Mouse (Mus musculus) liver, embryonic 12.5 days (tissue): Measurements from ENCODE around the gene Tmem179. TPM values are rescaled to one million over a fixed set of nuclear protein-coding genes. Genes with fewer than 3 reads are reported as not detected.

ENCODE experiments used
- ATAC-seq: fragments of 200-750 bp; cut with Nextera tagmentation; 2 replicates; pipeline ENCODE4 v1.8.0; 2017; ENCODE audit warnings: moderate number of reproducible peaks, mild to moderate bottlenecking, moderate library complexity
- H3K27ac ChIP-seq: fragments of 300-500 bp; sonication (generic); 2 replicates; pipeline ENCODE4 v1.5.1; 2016; ENCODE audit warnings: mild to moderate bottlenecking
- H3K27me3 ChIP-seq: fragments of 300-500 bp; sonication (generic); replicated peaks from 2 replicates; pipeline ENCODE4 v1.6.1; 2016; ENCODE audit warnings: mild to moderate bottlenecking, moderate library complexity
- H3K36me3 ChIP-seq: fragments of 300-500 bp; sonication (generic); 2 replicates; pipeline ENCODE4 v1.6.1; 2016; ENCODE audit warnings: mild to moderate bottlenecking, moderate library complexity
- H3K4me1 ChIP-seq: fragments of 300-500 bp; sonication (generic); 2 replicates; pipeline ENCODE4 v1.6.1; 2016
- H3K4me2 ChIP-seq: fragments of 300-500 bp; sonication (generic); 2 replicates; pipeline ENCODE4 v1.6.1; 2016; ENCODE audit warnings: mild to moderate bottlenecking, moderate library complexity
- H3K4me3 ChIP-seq: fragments of 300-500 bp; sonication (generic); 2 replicates; pipeline ENCODE4 v1.5.1; 2016; ENCODE audit warnings: mild to moderate bottlenecking, moderate library complexity
- H3K9ac ChIP-seq: fragments of 300-500 bp; sonication (generic); 2 replicates; pipeline ENCODE4 v1.6.1; 2016; ENCODE audit warnings: mild to moderate bottlenecking, moderate library complexity
- H3K9me3 ChIP-seq: fragments of 300-500 bp; sonication (generic); replicated peaks from 2 replicates; pipeline ENCODE4 v1.6.1; 2016; ENCODE audit warnings: mild to moderate bottlenecking, moderate library complexity
- WGBS: fragments of 180-500 bp; shearing (Covaris S2); methylation state at CpG from one replicate; pipeline ENCODE4 v1.1.7; 2016; ENCODE audit not compliant: insufficient replicate concordance; 5-methylcytosine and 5-hydroxymethylcytosine counted together
- polyA plus RNA-seq: library from polyadenylated mRNA; unstranded; fragments of >200 nt; fragmentation: Nextera tagmentation; extraction: Ambion mirVana; gene quantifications from 2 replicates; pipeline ENCODE4 v1.2.1, GENCODE M21; 2016

Tmem179 gene
- polyA plus RNA-seq, 1 experiment from 2014 or later, result 0.38 TPM

GRCm38 (mm10) chr12:112490444-112490939 lies 26.1 kb downstream of the Tmem179 start:
- no peak overlapping the region for H3K4me3 ChIP-seq
- H3K36me3 ChIP-seq, result no peaks in the 10 kb centered on the region
- no peak overlapping the region for H3K9ac ChIP-seq
- H3K9me3 ChIP-seq, result no peaks in the 10 kb centered on the region
- WGBS, result 32% methylated on average over 3 of the region's 3 CpGs
- no peak overlapping the region for H3K4me2 ChIP-seq
- ATAC-seq, result no peak
- no peak overlapping the region for H3K27ac ChIP-seq
- peaks cover 6% of the 10 kb centered on the region for H3K27me3 ChIP-seq
- H3K4me1 ChIP-seq, result peaks cover 14% of the 10 kb centered on the region

- no peak overlapping the region for H3K4me2 ChIP-seq
- no peak overlapping the region for H3K9ac ChIP-seq
- no peak for ATAC-seq
- no peaks in the 10 kb centered on the region for H3K9me3 ChIP-seq
- H3K4me3 ChIP-seq, result no peak overlapping the region
- H3K4me1 ChIP-seq, result peaks cover 14% of the 10 kb centered on the region
- WGBS, result 81% methylated on average over 9 of the region's 9 CpGs
- H3K27me3 ChIP-seq, result no peaks in the 10 kb centered on the region
- H3K36me3 ChIP-seq, result no peaks in the 10 kb centered on the region
- no peak overlapping the region for H3K27ac ChIP-seq
Observed at GRCm38 (mm10) chr12:112489535-112489934, 27.0 kb downstream of the Tmem179 start.

- no peaks in the 10 kb centered on the region for H3K36me3 ChIP-seq
- H3K4me3 ChIP-seq, result no peak within 1 kb of the TSS
- WGBS, result 75% methylated on average over 8 of the region's 8 CpGs
- no peak within 1 kb of the TSS for H3K27ac ChIP-seq
- H3K4me2 ChIP-seq, result no peak within 1 kb of the TSS
- H3K9ac ChIP-seq, result no peak within 1 kb of the TSS
- no peaks in the 10 kb centered on the region for H3K27me3 ChIP-seq
- peaks cover 14% of the 10 kb centered on the region for H3K4me1 ChIP-seq
- H3K9me3 ChIP-seq, result no peaks in the 10 kb centered on the region
- no peak for ATAC-seq
Observed at GRCm38 (mm10) chr12:112489134-112489533, 27.4 kb downstream of the Tmem179 start, which contains the start of gene A530016L24Rik. A530016L24Rik (plus strand) TSS chr12:112489448.

DNA sequence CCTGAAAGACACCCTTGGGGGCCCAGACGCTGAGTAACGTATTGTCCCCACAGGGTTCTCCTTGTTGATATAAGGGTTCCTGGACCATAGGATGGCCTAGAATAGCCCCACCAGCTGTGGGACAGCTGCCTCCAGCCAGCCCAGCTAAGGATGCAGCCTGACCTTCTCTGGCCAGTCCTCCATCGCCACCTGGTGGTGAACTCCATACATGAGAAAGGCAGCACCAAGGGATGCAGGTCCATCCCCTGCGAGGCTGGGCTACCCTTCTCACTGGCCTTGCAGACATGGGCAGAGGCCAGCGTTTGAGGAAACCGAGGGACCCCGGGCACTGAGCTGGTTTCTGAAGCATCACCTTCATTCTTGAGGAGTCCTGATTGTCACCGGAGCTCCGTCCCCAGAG lies 42.8 kb downstream of the Tmem179 start:
- Histone ChIP-seq H3K9me3 (no peaks in the 10 kb centered on the region), H3K4me3 (no peak overlapping the region), H3K4me1 (no peaks in the 10 kb centered on the region), H3K27me3 (peaks cover 35% of the 10 kb centered on the region; the same call in 1 of the 2 replicates), H3K4me2 (no peak overlapping the region), H3K9ac (no peak overlapping the region), H3K27ac (no peak overlapping the region), H3K36me3 (no peaks in the 10 kb centered on the region)
- WGBS, result 20% methylated on average over 9 of the region's 9 CpGs
- ATAC-seq, result no peak

- Histone ChIP-seq H3K4me1 (no peaks in the 10 kb centered on the region), H3K4me3 (no peak overlapping the region), H3K9ac (no peak overlapping the region), H3K27me3 (peaks cover 17% of the 10 kb centered on the region; the same call in 1 of the 2 replicates), H3K27ac (no peak overlapping the region), H3K36me3 (no peaks in the 10 kb centered on the region), H3K4me2 (no peak overlapping the region), H3K9me3 (no peaks in the 10 kb centered on the region)
- WGBS, result 65% methylated on average over 5 of the region's 5 CpGs
- no peak for ATAC-seq
Observed at GRCm38 (mm10) chr12:112470216-112470615, 46.3 kb downstream of the Tmem179 start.

- H3K9ac ChIP-seq, result no peak overlapping the region
- no peaks in the 10 kb centered on the region for H3K9me3 ChIP-seq
- H3K4me3 ChIP-seq, result no peak overlapping the region
- H3K27me3 ChIP-seq, result 0 out of 2 replicates have a peak, but pooled peaks cover 9% of the 10 kb centered on the region
- no peak overlapping the region for H3K4me2 ChIP-seq
- 61% methylated on average over 7 of the region's 7 CpGs for WGBS
- no peak overlapping the region for H3K27ac ChIP-seq
- H3K36me3 ChIP-seq, result no peaks in the 10 kb centered on the region
- ATAC-seq, result no peak
- H3K4me1 ChIP-seq, result peaks cover 6% of the 10 kb centered on the region
Observed at GRCm38 (mm10) chr12:112469393-112469792, 47.2 kb downstream of the Tmem179 start.

DNA sequence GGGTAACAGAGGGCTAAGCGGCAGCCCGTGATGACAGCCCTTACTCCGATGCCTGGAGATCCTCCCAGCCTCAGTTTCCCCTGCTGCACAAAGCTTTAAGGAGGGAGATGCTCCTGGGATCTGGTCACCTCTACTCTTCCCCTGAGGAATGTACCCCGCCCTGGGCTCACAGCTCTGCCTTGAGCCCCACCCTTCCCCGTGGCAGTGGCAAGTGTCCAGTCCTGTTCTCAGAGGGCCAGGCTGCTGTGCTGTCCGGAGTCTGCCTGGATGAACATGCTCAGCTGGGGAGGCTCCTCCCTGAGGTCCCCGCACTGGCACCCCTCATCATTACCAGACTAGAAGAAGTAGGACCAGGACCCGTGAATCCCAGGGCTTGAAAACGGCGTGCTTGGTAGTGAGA lies 49.2 kb downstream of the Tmem179 start:
- H3K27me3 ChIP-seq, result 0 out of 2 replicates have a peak, but pooled peaks cover 5% of the 10 kb centered on the region
- H3K4me2 ChIP-seq, result no peak overlapping the region
- H3K4me3 ChIP-seq, result no peak overlapping the region
- no peak overlapping the region for H3K27ac ChIP-seq
- ATAC-seq, result no peak
- H3K36me3 ChIP-seq, result no peaks in the 10 kb centered on the region
- no peak overlapping the region for H3K9ac ChIP-seq
- peaks cover 11% of the 10 kb centered on the region for H3K4me1 ChIP-seq
- WGBS, result 71% methylated on average over 10 of the region's 10 CpGs
- no peaks in the 10 kb centered on the region for H3K9me3 ChIP-seq

- ATAC-seq, result no peak
Observed at GRCm38 (mm10) chr12:112465928-112466327, 50.6 kb downstream of the Tmem179 start.

GRCm38 (mm10) chr12:112464516-112464915 lies 52.0 kb downstream of the Tmem179 start:
- H3K9me3 ChIP-seq, result no peaks in the 10 kb centered on the region
- ATAC-seq, result no peak
- 58% methylated on average over 3 of the region's 3 CpGs for WGBS

More at GRCm38 (mm10) chr12:112465928-112466327, 50.6 kb downstream of the Tmem179 start:
- Histone ChIP-seq H3K27me3 (no peaks in the 10 kb centered on the region), H3K36me3 (no peaks in the 10 kb centered on the region), H3K4me3 (no peak overlapping the region), H3K4me1 (peaks cover 11% of the 10 kb centered on the region), H3K9me3 (no peaks in the 10 kb centered on the region), H3K4me2 (no peak overlapping the region), H3K9ac (no peak overlapping the region), H3K27ac (no peak overlapping the region)
- WGBS, result 73% methylated on average over 17 of the region's 17 CpGs

DNA sequence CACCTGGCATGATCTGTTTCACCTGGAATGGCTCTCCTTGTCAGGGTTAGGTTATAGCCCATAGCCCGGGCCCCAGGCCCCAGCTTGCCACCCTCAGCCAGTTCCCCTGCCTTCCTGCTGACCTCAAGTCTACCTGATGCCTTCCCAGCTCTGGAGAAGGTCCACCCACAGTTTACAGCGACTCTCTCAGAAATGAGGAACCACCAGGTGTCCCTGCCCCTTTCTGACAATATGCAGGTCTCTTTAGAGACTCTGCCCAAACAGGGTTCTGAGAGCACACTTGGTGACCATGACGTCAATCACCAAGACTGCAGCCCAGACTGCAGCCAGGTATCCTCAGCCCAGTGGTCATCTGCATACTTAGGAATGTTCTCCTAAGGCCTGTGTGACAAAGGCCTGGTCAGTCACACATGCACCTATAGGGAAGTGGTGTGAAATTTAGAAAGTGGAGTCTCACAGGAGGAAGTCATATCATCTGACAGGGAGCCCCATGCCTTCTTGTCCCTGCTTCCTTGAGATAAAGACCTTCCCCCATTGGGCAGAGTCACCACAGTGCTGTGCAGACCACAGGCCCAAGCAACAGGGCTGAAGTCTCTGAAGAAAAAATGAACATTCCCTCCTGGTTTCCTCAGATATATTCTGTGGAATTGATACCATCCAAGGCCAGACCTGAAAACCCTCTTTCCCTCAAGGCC lies 52.6 kb downstream of the Tmem179 start:
- H3K9ac ChIP-seq, result no peak overlapping the region
- H3K4me3 ChIP-seq, result no peak overlapping the region
- peak; percentile 63 for ATAC-seq
- H3K27me3 ChIP-seq, result no peaks in the 10 kb centered on the region
- no peaks in the 10 kb centered on the region for H3K36me3 ChIP-seq
- 18% methylated on average over 3 of the region's 3 CpGs for WGBS
- peaks cover 11% of the 10 kb centered on the region for H3K4me1 ChIP-seq
- H3K4me2 ChIP-seq, result no peak overlapping the region
- peak overlapping the region; percentile 53; the same call in 1 of the 2 replicates for H3K27ac ChIP-seq
- H3K9me3 ChIP-seq, result no peaks in the 10 kb centered on the region

More at GRCm38 (mm10) chr12:112464516-112464915, 52.0 kb downstream of the Tmem179 start:
- H3K27ac ChIP-seq, result peak overlapping the region; percentile 53; the same call in 1 of the 2 replicates
- no peaks in the 10 kb centered on the region for H3K36me3 ChIP-seq
- H3K27me3 ChIP-seq, result no peaks in the 10 kb centered on the region
- H3K4me2 ChIP-seq, result no peak overlapping the region
- H3K4me3 ChIP-seq, result no peak overlapping the region
- H3K9ac ChIP-seq, result no peak overlapping the region
- peaks cover 11% of the 10 kb centered on the region for H3K4me1 ChIP-seq

- Histone ChIP-seq H3K4me1 (peaks cover 11% of the 10 kb centered on the region), H3K4me3 (no peak overlapping the region), H3K9me3 (no peaks in the 10 kb centered on the region), H3K4me2 (no peak overlapping the region), H3K9ac (no peak overlapping the region), H3K36me3 (no peaks in the 10 kb centered on the region), H3K27ac (no peak overlapping the region), H3K27me3 (no peaks in the 10 kb centered on the region)
- ATAC-seq, result no peak
- 56% methylated on average over 4 of the region's 4 CpGs for WGBS
Observed at GRCm38 (mm10) chr12:112463209-112463608, 53.3 kb downstream of the Tmem179 start.

DNA sequence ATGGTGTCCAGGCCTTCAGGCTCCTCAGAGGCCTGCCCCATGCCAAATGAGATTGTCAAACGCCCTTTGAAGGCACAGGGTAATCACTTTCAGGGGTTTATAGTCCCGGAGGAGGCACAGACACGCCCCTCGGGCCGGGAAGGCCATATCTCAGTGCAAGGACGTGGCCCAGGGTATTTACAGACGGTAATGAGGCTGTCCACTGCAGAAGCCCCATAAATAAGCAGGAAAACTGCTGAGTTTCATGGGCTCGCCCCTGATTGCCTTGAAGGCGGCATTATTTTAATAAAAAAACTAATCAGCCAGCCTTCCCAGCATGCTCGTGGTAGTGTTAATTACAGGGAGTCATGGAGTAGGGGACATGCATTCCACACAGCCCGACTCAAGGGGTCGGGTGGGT lies 54.1 kb downstream of the Tmem179 start:
- peaks cover 11% of the 10 kb centered on the region for H3K4me1 ChIP-seq
- 50% methylated on average over 12 of the region's 12 CpGs for WGBS
- H3K36me3 ChIP-seq, result no peaks in the 10 kb centered on the region
- no peak overlapping the region for H3K27ac ChIP-seq
- H3K9me3 ChIP-seq, result no peaks in the 10 kb centered on the region
- no peaks in the 10 kb centered on the region for H3K27me3 ChIP-seq
- H3K4me3 ChIP-seq, result no peak overlapping the region
- ATAC-seq, result no peak
- H3K4me2 ChIP-seq, result no peak overlapping the region
- no peak overlapping the region for H3K9ac ChIP-seq
